In genomic region chr15:80582581-80583495, GRCm38 (mm10) we compare ENCODE assay signal across 9 mouse cellular contexts. TPM values are rescaled to one million over a fixed set of nuclear protein-coding genes. Genes with fewer than 3 reads are reported as not detected.
DNase-seq lines count a peak whose midpoint lies in the region; ATAC-seq lines count a peak whose summit lies in the region.
"Had no signal": no experiment of that assay in that cellular context is flagged by ENCODE, and none has a peak within 500 bp of the region (broad histone marks: within the 10 kb centered on the region; RNA-seq: fewer than 3 reads in every experiment).

No protein-coding gene starts in this region.

- DNase-seq in layer of hippocampus, adult 9-11 months: peak; percentile 34
- no peak for DNase-seq in layer of hippocampus, adult 8-10 months (ENCODE audit: low spot score in 2 of 2)
- DNase-seq in Muller cell, postnatal 12 days (ENCODE audit: inconsistent ontology term): peak; percentile 37
- DNase-seq in heart, postnatal 36 days: peak; percentile 9 to 11
- DNase-seq in naive thymus-derived CD4-positive, alpha-beta T cell, adult 2 months (ENCODE audit: low read depth): peak; percentile 70
- no peak for DNase-seq in kidney, adult 11 months
- no peak for DNase-seq in thymus, adult 18-20 months
- DNase-seq: right cerebral cortex, postnatal 14 days had no signal

- no peak for ATAC-seq in cerebellum, adult (ENCODE audit: insufficient number of reproducible peaks, low FRiP score, low TSS enrichment)

- intact Hi-C loops in heart, postnatal 36 days (cut with DNase I): no loop called here

RNA-seq across cellular contexts. Expression of gene Grap2, which starts 10.4 kb away (rescaled TPM):
- total RNA-seq in layer of hippocampus, adult 8-10 months (2022): under 1 TPM; 0.07 to 0.34 (median 0.17) TPM
- 1 to 10 TPM in 1 of 2 experiments, under 1 TPM in 1; 0.46 to 1.3 TPM for total RNA-seq in heart, postnatal 36 days (2021)

RNA-seq across cellular contexts. Expression of gene Enthd1, which starts 17.9 kb away (rescaled TPM):
- total RNA-seq in layer of hippocampus, adult 8-10 months (2022): not detected
- total RNA-seq in heart, postnatal 36 days (2021): not detected

Comparison
In these comparisons a context has a peak if more than half of its experiments do, and no peak if none do; other contexts are left out.
1. DNase-seq: peak in layer of hippocampus, adult 9-11 months (single experiment), Muller cell, postnatal 12 days (single experiment), heart, postnatal 36 days (2 of 2) and naive thymus-derived CD4-positive, alpha-beta T cell, adult 2 months (single experiment); none in layer of hippocampus, adult 8-10 months (0 of 2), kidney, adult 11 months (single experiment) and thymus, adult 18-20 months (0 of 2).